Mouse (Mus musculus) neural tube, embryonic 14.5 days (tissue): ENCODE measurements at regions not wholly inside any gene's neighbourhood (a gene's known extent, or its start where the extent isn't known, plus 50 kb on each side); places are given as distances from the start of the nearest gene placed in this dataset.

Experiments
- ATAC-seq: fragments of 200-750 bp; cut with Nextera tagmentation; 2 replicates; pipeline ENCODE4 v1.8.0; 2017; ENCODE audit warnings: low read depth, mild to moderate bottlenecking, moderate TSS enrichment, moderate library complexity
- H3K27ac ChIP-seq: fragments of 300-500 bp; sonication (generic); 2 replicates; pipeline ENCODE4 v1.5.1; 2014; ENCODE audit warnings: low read depth, mild to moderate bottlenecking, control low read depth, low read length, moderate library complexity, mixed read lengths
- H3K27me3 ChIP-seq: fragments of 300-500 bp; sonication (generic); 2 replicates; pipeline ENCODE4 v1.6.1; 2014; ENCODE audit warnings: low read length; ENCODE audit not compliant: control insufficient read depth, insufficient read depth
- H3K36me3 ChIP-seq: fragments of 300-500 bp; sonication (generic); 2 replicates; pipeline ENCODE4 v1.6.1; 2014; ENCODE audit warnings: low read length, mixed read lengths; ENCODE audit not compliant: control insufficient read depth, insufficient read depth
- H3K4me1 ChIP-seq: fragments of 300-500 bp; sonication (generic); 2 replicates; pipeline ENCODE4 v1.6.1; 2014; ENCODE audit warnings: low read length; ENCODE audit not compliant: control insufficient read depth, insufficient read depth
- H3K4me2 ChIP-seq: fragments of 300-500 bp; sonication (generic); 2 replicates; pipeline ENCODE4 v1.6.1; 2014; ENCODE audit warnings: mild to moderate bottlenecking, low read depth, low read length, control low read depth
- H3K4me3 ChIP-seq: fragments of 300-500 bp; sonication (generic); 2 replicates; pipeline ENCODE4 v1.5.1; 2014; ENCODE audit warnings: low read depth, low read length, control low read depth, mixed read lengths
- H3K9ac ChIP-seq: fragments of 300-500 bp; sonication (generic); replicated peaks from 2 replicates; pipeline ENCODE4 v1.6.1; 2014; ENCODE audit warnings: low read depth, mild to moderate bottlenecking, control low read depth, low read length, mixed read lengths
- H3K9me3 ChIP-seq: fragments of 300-500 bp; sonication (generic); 2 replicates; pipeline ENCODE4 v1.6.1; 2016; ENCODE audit warnings: low read length; ENCODE audit not compliant: control insufficient read depth
- WGBS: fragments of 180-500 bp; shearing (Covaris S2); extraction: QIAGEN DNeasy Blood & Tissue Kit; methylation state at CpG from one replicate; pipeline ENCODE4 v1.1.7; 2014; 5-methylcytosine and 5-hydroxymethylcytosine counted together

GRCm38 (mm10) chr10:98399864-98400263 is 514.3 kb upstream of the Atp2b1 start:
- no peak overlapping the region for H3K4me2 ChIP-seq
- WGBS: 10% methylated on average over 1 of the region's 1 CpGs

GRCm38 (mm10) chr10:98417807-98418743 is 496.1 kb upstream of the Atp2b1 start:
- Histone ChIP-seq H3K9ac (no peak overlapping the region), H3K4me3 (no peak overlapping the region), H3K4me1 (no peaks in the 10 kb centered on the region), H3K27me3 (no peaks in the 10 kb centered on the region), H3K36me3 (no peaks in the 10 kb centered on the region), H3K9me3 (no peaks in the 10 kb centered on the region), H3K27ac (0 out of 2 replicates have a peak overlapping the region, but pooled peaks have one; percentile 12), H3K4me2 (no peak overlapping the region)
- peak; percentile 88 for ATAC-seq
- 41% methylated on average over 16 of the region's 17 CpGs for WGBS

More at GRCm38 (mm10) chr10:98399864-98400263, 514.3 kb upstream of the Atp2b1 start:
- Histone ChIP-seq H3K4me3 (no peak overlapping the region), H3K36me3 (no peaks in the 10 kb centered on the region), H3K27ac (peak overlapping the region; percentile 34; the same call in 1 of the 2 replicates), H3K9ac (no peak overlapping the region), H3K4me1 (0 out of 2 replicates have a peak, but pooled peaks cover 3% of the 10 kb centered on the region), H3K9me3 (no peaks in the 10 kb centered on the region), H3K27me3 (no peaks in the 10 kb centered on the region)
- peak; percentile 82 for ATAC-seq

- H3K27ac ChIP-seq: no peak overlapping the region
- H3K9me3 ChIP-seq: no peaks in the 10 kb centered on the region
- no peaks in the 10 kb centered on the region for H3K36me3 ChIP-seq
- 94% methylated on average over 1 of the region's 1 CpGs for WGBS
- no peak overlapping the region for H3K9ac ChIP-seq
- H3K4me3 ChIP-seq: no peak overlapping the region
- H3K27me3 ChIP-seq: no peaks in the 10 kb centered on the region
- no peak for ATAC-seq
- no peak overlapping the region for H3K4me2 ChIP-seq
- H3K4me1 ChIP-seq: no peaks in the 10 kb centered on the region
Observed at GRCm38 (mm10) chr10:98424450-98424849, 489.8 kb upstream of the Atp2b1 start.

- no peaks in the 10 kb centered on the region for H3K4me1 ChIP-seq
- H3K27ac ChIP-seq: no peak overlapping the region
- H3K4me3 ChIP-seq: no peak overlapping the region
- H3K4me2 ChIP-seq: no peak overlapping the region
- WGBS: 98% methylated on average over 3 of the region's 3 CpGs
- H3K9me3 ChIP-seq: no peaks in the 10 kb centered on the region
- no peaks in the 10 kb centered on the region for H3K36me3 ChIP-seq
- no peak overlapping the region for H3K9ac ChIP-seq
- H3K27me3 ChIP-seq: no peaks in the 10 kb centered on the region
- no peak for ATAC-seq
Observed at GRCm38 (mm10) chr10:98434974-98435373, 479.2 kb upstream of the Atp2b1 start.

- no peak overlapping the region for H3K9ac ChIP-seq
- H3K27me3 ChIP-seq: no peaks in the 10 kb centered on the region
- no peaks in the 10 kb centered on the region for H3K9me3 ChIP-seq
- H3K4me2 ChIP-seq: no peak overlapping the region
- H3K4me3 ChIP-seq: no peak overlapping the region
- ATAC-seq: no peak
- WGBS: 93% methylated on average over 2 of the region's 2 CpGs
- no peak overlapping the region for H3K27ac ChIP-seq
- H3K4me1 ChIP-seq: no peaks in the 10 kb centered on the region
- H3K36me3 ChIP-seq: no peaks in the 10 kb centered on the region
Observed at GRCm38 (mm10) chr10:98461538-98461937, 452.7 kb upstream of the Atp2b1 start.

- no peaks in the 10 kb centered on the region for H3K9me3 ChIP-seq
- H3K4me1 ChIP-seq: no peaks in the 10 kb centered on the region
- 80% methylated on average over 3 of the region's 3 CpGs for WGBS
- no peak for ATAC-seq
- no peak overlapping the region for H3K27ac ChIP-seq
- H3K27me3 ChIP-seq: no peaks in the 10 kb centered on the region
- no peak overlapping the region for H3K4me2 ChIP-seq
- no peak overlapping the region for H3K4me3 ChIP-seq
- H3K36me3 ChIP-seq: no peaks in the 10 kb centered on the region
- no peak overlapping the region for H3K9ac ChIP-seq
Observed at GRCm38 (mm10) chr10:98474581-98474980, 439.6 kb upstream of the Atp2b1 start.

- WGBS: 76% methylated on average over 20 of the region's 20 CpGs
- no peaks in the 10 kb centered on the region for H3K9me3 ChIP-seq
- H3K4me2 ChIP-seq: no peak overlapping the region
- no peaks in the 10 kb centered on the region for H3K27me3 ChIP-seq
- no peaks in the 10 kb centered on the region for H3K4me1 ChIP-seq
- H3K36me3 ChIP-seq: no peaks in the 10 kb centered on the region
- no peak overlapping the region for H3K4me3 ChIP-seq
- H3K9ac ChIP-seq: no peak overlapping the region
- peak; percentile 72 for ATAC-seq
- no peak overlapping the region for H3K27ac ChIP-seq
Observed at GRCm38 (mm10) chr10:98485751-98486681, 428.2 kb upstream of the Atp2b1 start.

GRCm38 (mm10) chr10:98494354-98494753 is 419.9 kb upstream of the Atp2b1 start:
- WGBS: 12% methylated on average over 8 of the region's 8 CpGs
- ATAC-seq: peak; percentile 83

More at GRCm38 (mm10) chr10:98494354-98494753, 419.9 kb upstream of the Atp2b1 start:
- no peaks in the 10 kb centered on the region for H3K36me3 ChIP-seq
- no peak overlapping the region for H3K4me2 ChIP-seq
- H3K27me3 ChIP-seq: no peaks in the 10 kb centered on the region
- no peaks in the 10 kb centered on the region for H3K4me1 ChIP-seq
- no peak overlapping the region for H3K9ac ChIP-seq
- H3K9me3 ChIP-seq: no peaks in the 10 kb centered on the region
- no peak overlapping the region for H3K4me3 ChIP-seq
- no peak overlapping the region for H3K27ac ChIP-seq
